Mouse (Mus musculus) fibroblast of lung, adult 2 months (primary cell): ENCODE results near the gene Nle1.

Source experiments
- DNase-seq: peaks from one replicate; pipeline ENCODE4 v3.0.0-alpha.2; 2011; ENCODE audit warnings: low read depth

Gene Nle1

DNA sequence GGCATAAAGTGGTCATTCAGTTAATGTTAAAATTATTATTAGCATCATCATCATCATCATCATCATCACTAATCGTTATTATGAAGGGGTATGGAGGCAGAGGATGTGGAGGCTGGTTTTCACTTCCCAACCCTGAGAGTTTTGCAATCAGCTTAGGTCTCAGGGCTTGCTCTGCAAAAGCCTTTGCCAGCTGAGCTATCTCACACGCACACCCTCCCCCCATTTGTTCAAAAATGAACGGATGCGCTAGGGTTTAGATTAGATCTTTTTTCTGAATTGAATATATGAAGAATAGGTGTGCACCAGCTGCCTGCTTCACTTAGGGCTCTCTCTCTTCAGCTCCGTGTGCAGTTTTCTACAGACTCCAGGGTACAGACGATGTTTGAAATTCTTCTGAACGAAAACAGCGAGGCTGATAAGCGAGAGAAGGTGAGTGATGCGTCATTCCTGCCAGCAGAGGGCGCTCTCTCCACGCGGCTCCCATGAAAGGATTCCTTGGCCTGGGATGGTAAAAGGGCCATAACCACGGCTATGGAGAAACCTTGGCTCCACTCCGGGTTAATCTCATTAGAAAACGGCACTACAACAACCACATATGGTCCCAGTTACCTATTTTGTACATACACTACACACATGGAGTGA lies 6.6 kb upstream of the Nle1 start:
- DNase-seq = peak; percentile 25

DNA sequence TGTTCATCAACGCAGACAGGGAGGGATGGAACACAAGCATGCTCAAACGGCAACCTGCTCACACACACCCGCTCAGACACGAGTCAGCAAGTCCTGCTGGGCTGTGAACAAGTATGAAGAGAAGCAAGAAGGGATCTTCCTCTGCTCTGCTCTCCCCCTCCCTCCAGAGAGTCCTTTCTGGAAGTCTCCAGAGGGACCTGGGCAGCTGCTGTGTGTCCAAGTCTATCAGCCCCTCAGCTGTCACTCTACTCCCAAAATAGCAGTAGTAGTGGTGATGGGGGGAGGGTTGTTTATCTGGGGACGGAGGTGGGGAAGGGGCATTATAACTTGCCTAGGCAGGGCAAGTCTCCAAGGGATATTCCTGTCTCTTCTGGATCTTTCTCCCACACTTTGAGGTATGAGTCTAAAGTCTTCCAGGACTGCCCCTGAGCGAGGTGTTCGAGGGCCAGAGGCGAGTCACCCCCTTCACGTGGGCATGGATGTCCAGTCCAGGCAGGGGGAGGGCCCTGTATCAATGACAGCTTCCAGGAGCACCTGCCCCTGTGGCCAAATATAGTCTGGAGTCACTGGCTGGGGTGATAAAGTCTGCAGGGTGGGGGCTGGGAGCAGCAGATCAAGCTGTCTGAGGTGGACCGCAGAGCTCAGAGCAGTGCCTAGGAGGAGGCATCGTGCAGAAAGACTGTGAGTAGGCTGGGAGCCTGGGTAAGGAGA lies 2.6 kb upstream of the Nle1 start:
- no peak for DNase-seq

DNA sequence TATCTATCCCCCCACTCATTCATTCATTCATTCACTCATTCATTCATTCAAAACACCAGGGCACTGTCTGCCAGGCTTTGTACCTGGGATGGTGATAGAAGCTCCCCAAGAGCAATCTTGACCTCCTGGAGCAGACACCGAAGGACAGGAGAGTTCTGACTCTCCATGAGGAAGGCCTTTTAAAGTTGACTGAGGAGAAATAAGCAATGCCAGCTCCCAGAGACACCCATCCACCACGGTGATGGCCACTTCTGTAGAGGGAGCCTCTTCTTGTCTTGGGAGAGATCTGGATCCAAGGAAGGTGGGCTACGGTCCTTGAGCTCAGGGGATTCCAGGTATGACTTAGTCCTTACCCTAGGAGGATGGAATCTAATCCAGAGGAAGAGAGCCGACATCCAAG lies 2.0 kb upstream of the Nle1 start, which contains the start of gene Unc45b:
Gene Unc45b, plus strand, starts transcription at position 301 of the 400 bp plus-strand sequence.
- no peak for DNase-seq

DNA sequence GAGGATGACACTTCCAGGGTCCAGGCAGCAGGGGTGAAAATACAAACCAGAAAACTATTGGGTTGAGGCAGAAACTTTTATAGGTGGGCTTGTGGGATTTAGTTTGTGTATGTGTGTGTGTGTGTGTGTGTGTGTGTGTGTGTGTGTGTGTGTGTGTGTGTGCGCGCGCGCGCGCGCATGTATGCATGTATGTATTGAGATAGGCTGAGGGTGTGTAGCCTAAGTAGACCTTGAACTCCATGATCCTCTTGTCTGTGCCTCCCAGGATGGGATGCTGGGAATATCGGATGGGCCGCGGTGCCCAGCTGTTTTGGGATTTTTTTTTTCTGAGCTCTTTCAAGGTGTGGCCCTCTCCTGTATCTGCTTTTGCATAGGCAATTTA lies 388 bp upstream of the Nle1 start:
- DNase-seq = no peak

DNA sequence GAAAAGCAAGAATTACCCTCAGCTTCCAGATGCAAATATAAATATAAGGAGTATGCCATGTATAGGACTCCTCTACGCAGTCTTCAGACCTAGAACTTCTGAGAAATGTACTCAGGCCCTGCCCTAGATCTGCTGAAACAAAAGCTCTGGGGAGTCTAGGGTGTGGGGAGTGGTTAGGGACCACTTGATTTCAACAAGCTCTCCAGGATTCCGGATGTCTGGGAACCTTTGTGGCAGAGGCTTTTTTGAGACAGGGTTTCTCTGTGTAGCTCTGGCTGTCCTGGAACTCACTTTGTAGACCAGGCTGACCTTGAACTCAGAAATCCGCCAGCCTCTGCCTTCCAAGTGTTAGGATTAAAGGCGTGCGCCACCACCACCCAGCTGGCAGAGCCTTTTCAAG lies 2.4 kb downstream of the Nle1 start:
- DNase-seq = no peak

DNA sequence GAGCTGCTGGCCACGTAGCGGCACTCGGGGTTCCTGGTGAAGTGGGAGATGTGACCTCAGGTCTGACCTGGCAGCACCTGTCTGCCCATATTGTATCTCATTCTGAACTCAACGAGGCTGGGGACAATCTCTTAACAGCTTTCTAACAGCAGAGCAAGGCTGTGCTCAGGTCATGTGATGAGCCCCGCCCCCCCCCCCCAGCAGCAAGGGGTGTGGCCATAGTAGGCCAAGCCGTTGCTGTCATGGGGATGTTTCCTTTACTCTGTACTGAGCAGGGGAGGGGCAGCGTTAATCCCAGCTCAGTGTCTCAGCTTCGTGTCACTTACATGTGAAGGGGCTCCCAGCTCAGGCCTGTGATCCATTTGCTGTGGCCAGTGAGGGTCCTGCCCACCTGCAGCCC lies 3.3 kb downstream of the Nle1 start:
- no peak for DNase-seq

DNA sequence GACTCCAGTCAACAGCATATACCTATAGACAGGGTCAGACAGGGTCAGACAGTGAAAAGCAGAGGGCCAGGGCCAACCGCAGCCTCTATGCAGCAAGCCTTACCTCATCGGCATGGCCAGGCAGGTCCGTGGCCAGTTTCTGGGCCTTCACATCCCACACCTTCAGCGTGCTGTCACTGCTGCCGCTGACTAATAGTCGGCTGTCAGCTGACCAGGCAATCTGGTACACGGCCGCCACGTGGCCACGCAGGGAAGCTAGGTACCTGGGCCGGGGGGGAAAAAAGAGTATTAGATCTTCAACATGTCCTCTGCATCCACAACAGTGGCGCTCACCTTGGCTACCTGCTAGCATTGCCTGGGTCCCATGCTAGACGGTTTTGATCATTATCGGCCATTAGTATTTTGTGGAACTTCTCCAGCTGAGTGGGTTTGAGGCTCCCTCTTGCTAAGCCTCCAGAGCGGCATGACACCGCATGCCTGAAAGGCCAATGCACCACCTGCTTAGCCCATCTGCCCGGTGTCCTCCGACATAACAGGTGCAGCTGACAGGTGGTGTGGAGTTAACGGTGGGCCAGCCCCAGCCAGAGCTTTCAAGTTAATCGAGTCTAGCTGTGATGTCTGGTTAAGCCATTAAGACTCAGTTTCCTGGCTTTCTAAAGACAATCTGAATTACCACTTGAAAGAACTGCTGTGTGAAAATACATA lies 6.5 kb downstream of the Nle1 start:
- DNase-seq = no peak

DNA sequence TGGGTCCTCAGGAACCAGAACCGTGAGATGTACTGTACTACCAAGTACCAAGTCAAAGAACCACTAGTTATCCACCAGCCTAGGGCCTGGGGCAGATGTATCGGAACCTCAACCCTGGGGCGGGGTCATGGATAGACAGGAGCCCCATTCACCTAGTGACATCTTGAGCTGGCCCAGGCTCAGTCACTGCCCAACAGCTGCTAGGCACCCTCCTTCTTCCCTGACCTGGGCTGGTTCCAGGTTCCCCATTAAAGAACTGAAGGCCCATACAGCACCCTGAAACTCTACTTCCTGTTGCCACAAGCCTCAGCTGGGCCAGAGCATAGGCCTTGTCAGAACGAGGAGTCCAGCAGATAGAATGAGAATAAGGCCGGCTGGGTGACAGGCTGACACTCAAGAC lies 8.5 kb downstream of the Nle1 start:
- DNase-seq = no peak

DNA sequence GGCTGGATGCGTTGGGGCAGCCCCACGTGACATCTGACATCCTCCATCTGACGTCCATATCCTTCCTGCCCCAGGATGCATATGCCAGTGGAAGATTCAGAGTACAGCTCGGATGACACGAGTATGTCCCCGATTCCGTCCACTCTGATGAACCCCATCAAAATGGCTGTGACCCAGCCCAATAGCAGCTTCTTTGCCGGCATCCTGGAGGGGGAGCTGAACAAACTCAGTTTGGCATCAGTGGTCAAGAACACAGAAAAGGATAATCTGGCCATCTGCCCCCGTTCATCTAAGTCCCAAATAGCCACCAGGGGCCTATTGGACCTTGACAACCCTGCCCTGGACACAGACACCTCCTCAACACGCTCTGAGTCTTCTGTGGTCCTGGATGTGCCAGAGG lies 10.7 kb downstream of the Nle1 start:
- DNase-seq = no peak

DNA sequence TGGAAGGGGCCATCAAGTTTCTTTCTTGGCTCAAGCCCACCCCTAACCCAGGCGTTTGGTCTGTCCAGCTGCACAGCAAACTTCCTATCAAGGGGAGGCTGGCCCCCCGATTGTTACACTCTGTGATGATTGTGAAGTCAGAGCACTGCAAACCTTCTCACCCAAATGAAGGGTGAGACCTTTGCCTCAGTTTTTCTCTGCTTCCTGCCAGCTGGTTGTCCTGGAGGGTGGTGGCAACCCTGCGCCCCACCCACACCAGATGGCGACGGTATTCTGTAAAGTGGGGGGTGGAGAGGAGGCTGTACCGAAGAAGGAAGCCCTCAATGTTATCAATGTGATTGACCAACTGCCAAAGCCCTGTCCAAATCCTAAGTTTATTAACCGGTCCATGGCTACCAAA lies 16.3 kb downstream of the Nle1 start, which contains the start of gene Fndc8:
Gene Fndc8, plus strand, starts transcription at position 189 of the 400 bp plus-strand sequence.
- no peak for DNase-seq

DNA sequence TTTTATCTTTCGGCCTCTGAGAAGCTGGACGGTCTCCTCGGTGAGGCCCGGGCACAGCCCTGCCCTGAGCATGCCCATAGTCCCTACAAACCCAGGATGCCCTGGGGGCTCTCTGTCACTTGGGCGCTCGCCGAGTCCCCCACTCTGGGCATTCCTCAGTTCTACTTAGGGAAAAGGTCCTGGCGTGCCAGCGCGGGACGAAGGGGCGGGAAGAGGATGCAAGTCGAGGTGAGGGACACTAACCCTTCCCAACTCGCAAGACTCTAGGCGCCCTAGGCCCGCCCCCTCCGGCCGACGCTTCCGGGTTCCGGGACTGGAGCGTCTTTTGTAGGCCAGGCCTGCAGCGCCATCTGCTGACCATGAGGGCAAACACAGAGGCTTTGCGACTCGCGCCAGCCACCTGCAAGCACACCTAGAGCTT lies 17.9 kb downstream of the Nle1 start, which contains the start of gene Rad51d:
Gene Rad51d, minus strand, starts transcription at position 273 of the 421 bp plus-strand sequence.
- peak; percentile 77 for DNase-seq

DNA sequence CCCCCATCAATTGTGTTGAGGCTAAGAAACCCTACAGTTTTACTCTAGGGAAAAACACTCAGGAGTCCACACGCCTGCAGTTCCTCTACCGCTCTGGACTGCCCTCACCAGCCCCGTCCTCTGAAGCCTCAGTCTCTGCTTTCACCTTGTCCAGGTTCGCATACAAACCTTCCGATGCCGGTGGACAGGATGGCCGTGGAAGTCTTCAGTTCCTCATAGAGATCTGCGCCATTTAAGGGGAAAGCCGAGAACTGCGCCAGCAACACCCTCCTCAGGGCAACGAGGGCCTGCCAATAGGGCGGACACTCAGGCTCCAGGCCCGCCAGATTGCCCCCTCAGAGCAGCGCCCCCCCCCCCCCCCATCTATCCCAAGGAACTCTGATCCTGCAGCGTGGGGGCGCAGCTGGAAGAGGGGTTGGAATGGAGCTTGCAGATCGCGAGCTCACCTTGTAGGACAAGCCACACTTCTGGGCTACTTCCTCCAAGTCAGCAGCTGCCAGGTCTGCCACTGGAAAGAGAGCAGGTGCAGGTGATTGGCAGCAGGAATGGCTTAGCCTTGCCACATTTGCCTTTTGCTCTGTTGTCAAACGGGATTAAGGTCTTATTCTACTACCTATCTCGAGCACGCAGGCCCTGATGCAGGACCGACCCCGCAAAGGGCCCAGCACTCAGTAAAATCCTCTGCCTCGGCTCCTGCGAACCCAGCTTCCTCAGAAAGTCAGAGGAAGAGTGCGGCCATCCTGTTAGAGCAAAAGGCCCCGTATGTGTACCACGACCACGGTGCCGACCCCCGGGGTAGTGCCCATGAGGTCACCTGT lies 18.5 kb downstream of the Nle1 start:
- no peak for DNase-seq

DNA sequence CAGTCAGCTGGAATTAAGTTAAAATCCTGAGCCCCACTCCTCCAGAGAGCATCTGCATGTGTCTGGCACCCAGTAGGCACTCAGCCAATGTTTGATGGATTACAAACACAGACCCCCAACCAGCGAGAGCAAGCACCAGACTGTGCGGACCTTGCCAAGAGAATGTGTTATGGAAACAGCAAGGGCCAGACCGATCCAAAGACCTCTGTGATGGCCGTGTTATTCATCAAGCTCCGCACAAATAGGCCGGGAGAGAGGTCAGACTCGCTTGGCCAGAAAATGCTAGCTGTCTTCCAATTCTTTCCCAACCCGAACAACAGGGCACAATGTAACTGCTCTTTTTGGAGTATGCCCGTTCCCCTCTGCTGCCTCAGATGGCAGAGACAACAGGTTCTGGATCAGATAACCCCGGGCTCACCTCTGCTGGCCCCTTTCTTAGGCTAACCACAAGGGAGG lies 19.7 kb downstream of the Nle1 start:
- DNase-seq = peak; percentile 65

DNA sequence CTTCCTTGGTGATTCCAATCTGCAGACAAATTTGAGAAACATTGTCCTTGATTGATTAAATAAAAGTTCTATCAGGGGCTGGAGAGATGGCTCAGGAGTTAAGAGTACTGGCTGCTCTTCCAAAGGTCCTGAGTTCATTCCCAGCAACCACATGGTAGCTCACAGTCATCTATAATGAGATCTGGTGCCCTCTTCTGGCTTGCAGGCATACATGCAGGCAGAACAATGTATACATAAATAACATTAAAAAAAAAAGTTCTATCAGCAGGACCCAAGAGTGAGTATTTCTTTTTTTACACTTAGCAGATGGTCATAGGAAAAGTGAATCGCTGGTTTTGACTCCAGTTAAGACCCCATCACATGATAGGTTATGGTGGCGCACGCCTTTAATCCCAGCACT lies 21.7 kb downstream of the Nle1 start:
- no peak for DNase-seq

DNA sequence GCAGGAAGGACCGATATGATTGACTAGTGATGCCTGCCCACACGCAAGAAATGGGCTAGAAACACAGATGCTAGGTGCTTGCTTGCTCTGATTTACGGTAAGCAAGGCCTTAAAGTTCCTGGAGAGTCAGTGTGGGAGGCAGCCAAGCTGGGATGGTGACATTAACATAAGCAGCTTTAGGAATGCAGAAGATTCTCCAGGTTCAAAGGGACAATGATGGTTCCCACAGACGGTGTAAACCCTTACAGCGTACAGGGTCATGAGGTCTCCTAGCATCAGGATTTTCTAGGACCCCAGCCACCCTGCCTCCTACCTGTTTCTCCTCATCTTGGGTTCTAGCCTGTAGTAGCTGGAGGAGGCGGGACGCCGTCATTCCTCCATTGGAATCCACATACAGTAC lies 25.0 kb downstream of the Nle1 start:
- no peak for DNase-seq

DNA sequence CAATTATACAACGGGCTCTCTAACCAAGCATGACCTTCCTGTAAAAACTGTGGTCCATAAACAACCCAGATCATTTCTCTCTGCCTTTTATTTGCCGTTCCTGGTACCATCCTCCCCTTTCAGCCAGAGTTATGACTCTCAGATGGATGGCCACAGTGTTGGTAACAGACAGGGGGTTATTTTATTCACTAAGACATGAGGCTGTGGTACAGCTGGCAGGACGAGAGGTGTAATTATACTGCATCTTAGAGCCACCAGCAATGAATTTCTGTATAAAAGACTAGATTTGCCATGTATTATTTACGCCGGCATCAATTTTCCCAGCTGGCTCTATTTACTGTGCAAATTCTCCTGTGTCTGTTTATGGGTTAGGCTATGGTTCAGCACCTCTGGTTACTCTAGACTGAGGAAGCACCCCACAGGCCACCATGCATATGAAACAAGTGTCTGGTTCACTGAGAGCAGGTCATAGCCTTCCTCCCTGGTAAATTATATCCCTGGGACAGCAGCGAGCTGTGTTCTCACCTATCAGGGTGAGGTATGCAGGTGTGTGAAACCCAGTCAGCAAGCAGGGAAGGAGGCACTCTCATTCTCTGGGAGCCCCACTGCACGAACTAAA lies 30.4 kb downstream of the Nle1 start:
- no peak for DNase-seq

DNA sequence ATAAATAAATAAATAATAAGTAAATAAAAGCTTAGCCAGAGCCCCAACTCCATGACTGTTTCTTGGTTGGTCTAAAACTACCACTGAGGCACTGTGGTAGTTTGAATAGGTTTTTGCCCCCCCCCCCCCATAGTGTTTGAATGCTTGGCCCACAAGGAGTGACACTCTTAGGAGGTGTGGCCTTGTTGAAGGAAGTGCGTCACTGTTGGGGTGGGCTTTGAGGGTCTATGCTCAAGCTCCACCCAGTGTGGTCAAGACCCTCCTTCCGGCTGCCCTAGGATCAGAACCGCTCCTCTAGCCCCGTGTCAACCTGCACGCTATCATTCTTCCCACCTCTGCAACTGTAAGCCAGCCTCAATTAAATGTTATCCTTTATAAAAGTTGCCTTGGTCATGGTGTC lies 32.6 kb downstream of the Nle1 start:
- no peak for DNase-seq

DNA sequence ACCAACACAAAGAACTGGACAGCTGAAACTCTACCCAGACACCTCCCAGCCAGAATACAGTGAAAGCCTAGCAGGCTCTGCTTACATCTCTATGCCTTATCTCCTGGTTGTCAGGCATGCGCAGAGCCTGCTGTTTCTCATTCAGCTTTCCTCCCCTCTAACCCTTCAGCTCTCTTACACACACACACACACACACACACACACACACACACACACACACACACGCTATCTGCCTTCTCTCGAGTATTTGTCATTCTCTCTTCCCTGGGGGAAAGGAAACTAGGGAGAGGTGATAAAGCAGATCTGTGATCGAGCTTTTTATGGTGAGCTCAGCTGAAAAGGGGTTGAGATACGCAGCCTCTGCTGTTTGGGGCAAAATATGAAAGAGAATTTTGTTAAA lies 33.3 kb downstream of the Nle1 start:
- no peak for DNase-seq

DNA sequence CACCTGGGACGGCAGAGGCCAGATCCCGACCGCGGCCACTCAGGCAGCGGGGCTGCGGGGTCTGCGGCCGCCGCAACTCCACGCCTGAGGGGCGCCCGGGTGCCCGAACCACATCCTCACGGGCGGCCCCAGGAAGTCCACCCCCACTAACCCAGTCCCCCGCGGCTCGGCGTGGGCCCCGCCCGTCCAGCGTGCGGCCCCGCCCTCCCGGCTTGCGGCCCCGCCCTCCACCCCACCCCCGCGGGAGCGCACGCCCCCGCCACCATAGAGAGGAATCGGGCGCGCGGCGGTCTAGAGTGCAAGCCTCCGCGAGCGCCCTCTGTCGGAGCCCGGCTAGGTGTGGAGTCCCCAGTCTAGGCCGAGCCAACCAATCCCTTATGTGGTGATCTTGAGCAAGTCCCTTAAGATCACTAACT lies 37.2 kb downstream of the Nle1 start, which contains the start of gene Rffl:
Gene Rffl, minus strand, starts transcription at position 180 of the 416 bp plus-strand sequence.
- peak; percentile 54 for DNase-seq

DNA sequence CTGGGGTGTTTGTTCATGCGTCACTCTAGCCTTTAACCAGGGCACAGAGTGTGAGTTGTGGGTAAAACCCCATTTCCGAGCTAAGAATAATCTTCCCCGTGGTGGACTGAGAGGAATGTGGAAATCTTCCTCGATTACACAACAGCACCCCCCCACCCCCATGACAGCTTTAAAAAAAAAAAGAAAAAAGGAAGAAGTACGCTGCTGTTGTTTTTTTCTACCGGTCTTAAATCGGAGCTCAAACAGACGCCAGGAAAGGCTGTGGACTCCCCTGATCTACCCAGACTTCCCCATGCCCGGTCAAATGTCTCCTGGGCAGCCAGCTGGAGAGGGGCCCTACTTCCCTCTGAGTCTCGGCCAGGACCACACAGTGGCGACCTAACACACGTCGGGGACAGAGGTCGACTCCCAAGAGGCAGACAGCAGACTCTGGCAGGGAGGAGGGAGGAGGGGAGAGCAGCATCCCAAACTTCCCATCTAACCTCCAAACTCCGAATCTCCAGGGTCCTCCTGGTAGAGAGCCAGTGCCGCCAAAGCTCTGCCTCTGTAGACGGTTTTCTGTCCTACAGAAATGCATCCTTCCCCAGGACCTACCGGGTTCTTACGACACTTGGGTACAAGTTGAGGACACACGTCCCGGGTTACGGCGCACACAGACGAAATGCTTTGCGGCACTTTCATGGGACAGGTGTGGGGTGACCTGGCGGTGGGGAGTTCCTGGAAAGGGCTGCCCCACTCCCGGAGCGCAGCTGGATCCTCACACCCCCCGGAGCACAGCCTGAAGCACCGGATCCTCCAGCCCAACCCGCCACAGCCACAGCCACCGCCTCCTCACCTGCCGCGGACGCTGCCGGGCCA lies 37.8 kb downstream of the Nle1 start:
- peak; percentile 61 for DNase-seq
